Mouse (Mus musculus) G1E (cell line): ENCODE measurements around the gene Gm42906. TPM values are rescaled to one million over a fixed set of nuclear protein-coding genes. Genes with fewer than 3 reads are reported as not detected.

Source experiments
- ATAC-seq: 2 replicates; pipeline ENCODE4 v1.8.0; 2016; ENCODE audit warnings: mild to moderate bottlenecking; ENCODE audit not compliant: insufficient number of reproducible peaks, poor library complexity, low FRiP score, severe bottlenecking; ENCODE audit errors: extremely low read depth
- DNase-seq: peaks from one replicate; pipeline ENCODE4 v3.0.0; 2012; ENCODE audit warnings: low spot score
- H3K27me3 ChIP-seq: 2 replicates; pipeline ENCODE4 v1.6.1; 2012; ENCODE audit warnings: mild to moderate bottlenecking, low read length, inconsistent platforms; ENCODE audit not compliant: insufficient read depth
- H3K36me3 ChIP-seq: replicated peaks from 2 replicates; pipeline ENCODE3; 2012; ENCODE audit warnings: mild to moderate bottlenecking, inconsistent platforms
- H3K4me1 ChIP-seq: 2 replicates; pipeline ENCODE4 v1.6.1; 2012; ENCODE audit warnings: low read depth, low read length, inconsistent platforms, mixed read lengths; ENCODE audit not compliant: insufficient read depth
- H3K4me3 ChIP-seq: 2 replicates; pipeline ENCODE4 v1.5.1; 2012; ENCODE audit warnings: low read depth, mild to moderate bottlenecking, inconsistent platforms, low read length, moderate library complexity, mixed read lengths
- H3K9me3 ChIP-seq: replicated peaks from 2 replicates; pipeline ENCODE4 v1.6.1; 2012; ENCODE audit warnings: inconsistent platforms
- CTCF ChIP-seq: IDR thresholded peaks from 2 replicates; pipeline ENCODE4 v1.5.1; 2012; ENCODE audit warnings: low read depth, low read length, inconsistent platforms, mixed read lengths
- GATA1 ChIP-seq: IDR thresholded peaks from 2 replicates; pipeline ENCODE4 v1.6.1; 2012; ENCODE audit warnings: borderline replicate concordance, low read length, inconsistent platforms, mixed read lengths
- GATA2 ChIP-seq: IDR thresholded peaks from 2 replicates; pipeline ENCODE4 v1.6.1; 2012; ENCODE audit warnings: low read depth, low read length, inconsistent platforms, borderline replicate concordance
- POLR2AphosphoS5 ChIP-seq: IDR thresholded peaks from 2 replicates; pipeline ENCODE4 v1.6.1; 2012; ENCODE audit warnings: low read depth, low read length, inconsistent platforms; ENCODE audit not compliant: insufficient replicate concordance
- TAL1 ChIP-seq: conservative IDR thresholded peaks from 2 replicates; pipeline ENCODE4 v1.6.1; 2012; ENCODE audit warnings: low read depth, low read length, inconsistent platforms, mixed read lengths
- polyA plus RNA-seq: library from polyadenylated mRNA; stranded (reverse); fragments of >175 nt; gene quantifications from 2 replicates; pipeline ENCODE4 v1.2.3, GENCODE M21; 2012
- total RNA-seq, 2 experiments: library from RNA; stranded (forward) in 1 of 2; stranded (reverse) in 1 of 2; fragments of 200-1000 nt in 1 of 2; fragments of >200 nt in 1 of 2; fragmentation: Nextera tagmentation in 1 of 2; gene quantifications; 2 replicates each; pipeline ENCODE4 v1.2.3; 2014 to 2017

Gm42906 gene
- total and polyA plus RNA-seq, 3 experiments: not detected

DNA sequence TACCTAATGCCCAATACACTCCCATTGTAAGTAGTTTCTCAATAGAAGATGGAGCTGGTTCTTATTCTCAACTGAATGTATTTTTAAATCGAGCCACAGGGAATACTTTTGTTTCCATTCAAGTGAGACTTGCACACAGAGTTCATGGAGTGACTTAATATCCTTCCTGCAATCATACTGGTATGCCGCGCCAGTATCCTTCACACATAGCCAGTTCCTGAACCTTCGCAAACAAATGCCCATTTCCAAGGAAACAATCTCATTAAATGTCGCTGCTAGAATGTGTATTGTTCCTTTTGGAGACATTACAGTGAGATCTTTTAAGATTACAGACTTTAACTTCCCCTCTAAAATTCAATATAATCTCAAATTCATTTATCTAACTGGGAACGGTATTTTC is 239.3 kb downstream of the Gm42906 start:
- Histone ChIP-seq H3K4me3 (no peak overlapping the region), H3K36me3 (no peaks in the 10 kb centered on the region), H3K27me3 (no peaks in the 10 kb centered on the region), H3K4me1 (no peaks in the 10 kb centered on the region), H3K9me3 (peaks cover 10% of the 10 kb centered on the region)
- TF ChIP-seq CTCF: no peak
- no peak for TF ChIP-seq TAL1
- no peak for TF ChIP-seq GATA1
- no peak for TF ChIP-seq GATA2
- TF ChIP-seq POLR2AphosphoS5: no peak
- no peak for DNase-seq
- ATAC-seq: no peak

GRCm38 (mm10) chr5:151187336-151187735 is 240.6 kb downstream of the Gm42906 start:
- Histone ChIP-seq H3K4me3 (no peak overlapping the region), H3K9me3 (peaks cover 10% of the 10 kb centered on the region), H3K4me1 (no peaks in the 10 kb centered on the region), H3K27me3 (no peaks in the 10 kb centered on the region), H3K36me3 (no peaks in the 10 kb centered on the region)
- no peak for ATAC-seq
- TF ChIP-seq POLR2AphosphoS5: no peak
- TF ChIP-seq TAL1: no peak
- TF ChIP-seq GATA2: no peak
- TF ChIP-seq GATA1: no peak
- no peak for TF ChIP-seq CTCF
- DNase-seq: no peak

GRCm38 (mm10) chr5:151185286-151185856 is 242.6 kb downstream of the Gm42906 start:
- ATAC-seq (no peak), DNase-seq (no peak)
- Histone ChIP-seq H3K36me3 (no peaks in the 10 kb centered on the region), H3K4me1 (no peaks in the 10 kb centered on the region), H3K27me3 (no peaks in the 10 kb centered on the region), H3K4me3 (no peak overlapping the region), H3K9me3 (peaks cover 13% of the 10 kb centered on the region)
- no peak for TF ChIP-seq POLR2AphosphoS5
- no peak for TF ChIP-seq GATA1
- no peak for TF ChIP-seq GATA2
- TF ChIP-seq TAL1: no peak
- no peak for TF ChIP-seq CTCF

DNA sequence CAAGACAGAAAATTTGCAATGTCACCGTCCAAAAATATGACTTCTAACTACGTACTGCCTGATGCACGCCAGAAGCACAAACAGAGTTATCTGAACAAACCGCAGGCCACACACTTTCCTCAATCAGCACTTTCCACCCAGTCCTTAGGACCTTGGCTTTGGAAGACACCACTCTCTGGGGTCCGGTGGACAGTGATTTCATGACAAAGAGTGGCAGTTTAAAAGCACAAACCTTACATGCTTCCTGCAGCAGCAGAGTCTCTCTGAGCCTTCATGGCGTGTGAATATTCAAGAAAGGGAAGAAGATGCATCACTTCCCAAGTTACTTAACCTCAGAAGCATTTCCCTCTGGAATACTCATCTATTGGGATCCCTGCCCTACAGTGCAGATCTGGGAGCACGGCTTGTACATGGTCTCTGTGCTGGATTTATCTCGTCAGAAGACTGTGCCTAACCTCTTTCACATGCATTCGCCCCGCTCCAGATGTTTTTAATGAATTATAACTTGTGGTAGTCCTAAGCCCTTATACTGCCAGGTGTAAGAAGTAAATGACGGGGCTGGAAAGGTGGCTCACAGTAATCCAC is 244.2 kb downstream of the Gm42906 start:
- Histone ChIP-seq H3K9me3 (peaks cover 9% of the 10 kb centered on the region; the same call in 1 of the 2 replicates), H3K36me3 (no peaks in the 10 kb centered on the region), H3K27me3 (no peaks in the 10 kb centered on the region), H3K4me1 (no peaks in the 10 kb centered on the region), H3K4me3 (no peak overlapping the region)
- TF ChIP-seq GATA2: no peak
- DNase-seq (no peak), ATAC-seq (no peak)

DNA sequence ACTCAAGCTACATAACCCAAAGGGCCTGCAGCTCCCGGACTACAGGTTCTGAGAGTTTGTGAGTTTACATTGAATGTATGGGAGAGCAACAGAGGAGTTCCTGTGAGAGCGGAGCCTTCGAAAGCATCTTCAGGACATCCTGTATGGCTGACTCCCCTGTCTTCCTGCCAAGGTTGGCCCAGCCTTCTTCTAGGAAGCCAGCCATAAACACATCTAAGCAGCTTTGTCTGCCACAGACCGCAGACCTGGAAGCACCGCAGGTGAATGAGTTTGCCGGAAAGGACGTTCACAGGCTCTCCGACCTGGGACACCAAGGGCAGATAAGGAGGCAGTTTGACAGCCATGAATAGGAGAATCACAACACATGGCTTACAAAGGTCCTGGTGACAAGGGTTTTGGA is 246.7 kb downstream of the Gm42906 start:
- no peaks in the 10 kb centered on the region for H3K36me3 ChIP-seq
- no peak for DNase-seq
- no peaks in the 10 kb centered on the region for H3K27me3 ChIP-seq
- H3K4me1 ChIP-seq: no peaks in the 10 kb centered on the region
- 0 out of 2 replicates have a peak, but pooled peaks cover 6% of the 10 kb centered on the region for H3K9me3 ChIP-seq
- H3K4me3 ChIP-seq: no peak overlapping the region
- TF ChIP-seq GATA2 (no peak), GATA1 (no peak), POLR2AphosphoS5 (no peak), CTCF (no peak), TAL1 (no peak)
- ATAC-seq: no peak

DNA sequence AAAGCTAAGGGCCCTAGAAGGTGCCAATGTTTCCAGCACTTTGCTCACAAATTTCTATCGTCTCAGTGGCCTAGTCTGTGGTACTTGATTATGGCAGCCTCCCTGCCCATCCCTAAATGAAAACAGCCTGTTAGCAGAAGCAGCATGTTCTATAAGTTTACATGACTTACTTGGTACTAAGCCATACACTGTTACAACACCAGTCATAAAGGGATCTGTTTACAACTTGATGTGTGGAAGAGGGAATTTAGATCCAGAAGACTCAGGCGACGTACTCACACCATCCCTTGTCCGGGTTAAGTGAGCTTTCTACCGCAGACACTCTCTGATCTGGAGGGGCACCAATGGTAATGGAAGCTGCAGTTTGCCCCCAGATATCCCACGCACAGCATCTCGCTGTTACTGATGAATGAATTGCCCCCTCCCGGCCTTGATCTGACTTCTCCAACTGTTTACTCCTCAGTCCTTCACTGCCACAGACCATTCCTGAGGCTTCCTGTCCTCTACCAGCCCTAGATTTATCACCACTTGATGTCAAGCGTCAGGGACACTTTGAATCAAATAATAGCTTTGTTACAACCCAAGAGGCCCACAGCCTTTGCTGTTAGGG is 247.7 kb downstream of the Gm42906 start:
- no peak for DNase-seq

More for the DNA sequence above, 247.7 kb downstream of the Gm42906 start:
- H3K27me3 ChIP-seq: no peaks in the 10 kb centered on the region
- H3K9me3 ChIP-seq: peaks cover 10% of the 10 kb centered on the region; the same call in 1 of the 2 replicates
- ATAC-seq: no peak
- TF ChIP-seq GATA2 (no peak), TAL1 (no peak), GATA1 (no peak), CTCF (no peak), POLR2AphosphoS5 (no peak)
- no peaks in the 10 kb centered on the region for H3K4me1 ChIP-seq
- H3K36me3 ChIP-seq: no peaks in the 10 kb centered on the region
- no peak overlapping the region for H3K4me3 ChIP-seq
